Mouse (Mus musculus) heart, embryonic 10.5 days (tissue): ENCODE data around the gene Agpat3. TPM values are rescaled to one million over a fixed set of nuclear protein-coding genes. Genes with fewer than 3 reads are reported as not detected.

Experiments
- DNase-seq: peaks from one replicate; pipeline ENCODE4 v3.0.0-alpha.2; 2017; ENCODE audit warnings: low spot score
- H3K27ac ChIP-seq: fragments of 300-500 bp; sonication (generic); 2 replicates; pipeline ENCODE4 v1.5.1; 2016; ENCODE audit warnings: mild to moderate bottlenecking
- H3K27me3 ChIP-seq: fragments of 300-500 bp; sonication (generic); 2 replicates; pipeline ENCODE4 v1.6.1; 2016; ENCODE audit warnings: mild to moderate bottlenecking; ENCODE audit not compliant: poor library complexity, insufficient read depth, severe bottlenecking
- H3K36me3 ChIP-seq: fragments of 300-500 bp; sonication (generic); 2 replicates; pipeline ENCODE4 v1.6.1; 2016; ENCODE audit warnings: mild to moderate bottlenecking, moderate library complexity
- H3K4me1 ChIP-seq: fragments of 300-500 bp; sonication (generic); 2 replicates; pipeline ENCODE4 v1.6.1; 2016; ENCODE audit warnings: mild to moderate bottlenecking
- H3K4me3 ChIP-seq: fragments of 300-500 bp; sonication (generic); 2 replicates; pipeline ENCODE4 v1.5.1; 2016; ENCODE audit warnings: mild to moderate bottlenecking, moderate library complexity
- H3K9me3 ChIP-seq: fragments of 300-500 bp; sonication (generic); 2 replicates; pipeline ENCODE4 v1.6.1; 2016; ENCODE audit warnings: mild to moderate bottlenecking, moderate library complexity
- WGBS: fragments of 180-500 bp; shearing (Covaris S2); methylation state at CpG from one replicate; pipeline ENCODE4 v1.1.7; 2016; 5-methylcytosine and 5-hydroxymethylcytosine counted together
- polyA plus RNA-seq: library from polyadenylated mRNA; unstranded; fragments of >200 nt; fragmentation: Nextera tagmentation; extraction: Ambion mirVana; gene quantifications from 2 replicates; pipeline ENCODE4 v1.2.1, GENCODE M21; 2016

Gene Agpat3
- polyA plus RNA-seq, result 43.7 and 44.2 TPM in 2 replicates

DNA sequence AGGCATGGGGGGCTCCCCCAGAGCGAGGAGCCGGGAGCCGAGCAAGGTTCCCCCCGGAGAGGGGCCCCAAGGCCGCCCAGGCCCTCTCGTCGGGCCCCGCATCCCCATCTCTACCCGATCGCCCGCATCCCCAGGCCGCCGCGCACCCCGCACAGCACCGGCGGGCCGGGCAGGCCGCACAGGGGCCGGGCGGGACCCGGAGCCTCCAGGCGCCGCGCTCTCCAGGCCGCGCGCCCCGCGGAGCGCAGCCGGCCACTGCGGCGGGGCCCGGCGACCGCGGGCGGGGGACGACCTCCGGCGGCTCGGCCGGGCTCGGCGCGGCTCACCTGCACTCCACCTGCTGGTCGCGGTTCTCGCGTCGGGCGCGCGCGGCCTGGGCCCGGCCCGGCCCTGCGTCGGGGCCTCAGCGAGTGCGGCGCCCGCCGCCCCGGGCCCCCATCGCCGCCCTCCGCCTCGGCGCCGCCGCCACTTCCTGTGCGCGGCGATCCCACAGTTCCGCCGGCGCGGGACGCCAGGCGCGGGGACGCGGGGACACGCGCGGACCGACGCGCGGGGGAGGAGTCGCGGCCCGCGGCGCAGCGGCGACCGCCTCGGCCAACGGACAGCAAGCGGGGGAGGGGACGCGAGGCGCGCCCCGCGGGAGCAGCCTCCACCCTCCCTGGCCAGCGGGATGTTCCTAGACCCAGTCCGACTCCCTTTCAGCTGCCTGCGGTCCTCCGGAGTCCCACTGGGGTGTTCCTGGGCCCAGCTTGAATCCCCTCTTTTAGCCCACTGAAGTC is at the start of gene Agpat3:
Agpat3 (minus strand) TSS at position 603 of the 779 bp plus-strand sequence.
- Histone ChIP-seq H3K9me3 (no peaks in the 10 kb centered on the region), H3K4me3 (peak within 1 kb of the TSS; percentile 94), H3K27ac (peak within 1 kb of the TSS; percentile 95), H3K36me3 (no peaks in the 10 kb centered on the region), H3K4me1 (peaks cover 28% of the 10 kb centered on the region), H3K27me3 (peaks cover 11% of the 10 kb centered on the region)
- DNase-seq, result peak; percentile 86
- WGBS, result 4% methylated on average over 113 of the region's 113 CpGs

DNA sequence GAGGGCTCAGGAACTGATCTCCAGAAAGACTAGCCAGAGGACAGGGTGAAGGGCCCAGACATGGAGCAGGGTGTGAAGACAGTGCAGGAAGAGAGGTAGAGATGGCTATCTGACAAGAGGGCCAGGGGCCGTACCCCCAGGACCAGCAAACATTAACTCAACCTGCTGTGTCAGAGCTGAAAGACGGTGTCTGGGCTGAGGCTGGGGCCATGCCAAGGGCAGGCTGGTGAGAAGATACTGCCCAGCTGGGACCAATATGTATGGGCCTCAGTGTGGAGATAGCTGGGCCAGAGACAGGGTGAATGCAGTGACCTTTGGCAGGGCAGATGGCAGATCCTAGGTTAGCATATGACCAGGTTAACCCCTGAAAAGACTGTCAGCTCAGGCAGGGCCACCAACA is 48.8 kb upstream of the Agpat3 start:
- H3K27me3 ChIP-seq, result no peaks in the 10 kb centered on the region
- H3K4me3 ChIP-seq, result no peak overlapping the region
- no peak overlapping the region for H3K27ac ChIP-seq
- peaks cover 29% of the 10 kb centered on the region for H3K4me1 ChIP-seq
- no peaks in the 10 kb centered on the region for H3K9me3 ChIP-seq
- peaks cover 69% of the 10 kb centered on the region for H3K36me3 ChIP-seq
- DNase-seq, result no peak
- WGBS, result 79% methylated on average over 2 of the region's 2 CpGs

DNA sequence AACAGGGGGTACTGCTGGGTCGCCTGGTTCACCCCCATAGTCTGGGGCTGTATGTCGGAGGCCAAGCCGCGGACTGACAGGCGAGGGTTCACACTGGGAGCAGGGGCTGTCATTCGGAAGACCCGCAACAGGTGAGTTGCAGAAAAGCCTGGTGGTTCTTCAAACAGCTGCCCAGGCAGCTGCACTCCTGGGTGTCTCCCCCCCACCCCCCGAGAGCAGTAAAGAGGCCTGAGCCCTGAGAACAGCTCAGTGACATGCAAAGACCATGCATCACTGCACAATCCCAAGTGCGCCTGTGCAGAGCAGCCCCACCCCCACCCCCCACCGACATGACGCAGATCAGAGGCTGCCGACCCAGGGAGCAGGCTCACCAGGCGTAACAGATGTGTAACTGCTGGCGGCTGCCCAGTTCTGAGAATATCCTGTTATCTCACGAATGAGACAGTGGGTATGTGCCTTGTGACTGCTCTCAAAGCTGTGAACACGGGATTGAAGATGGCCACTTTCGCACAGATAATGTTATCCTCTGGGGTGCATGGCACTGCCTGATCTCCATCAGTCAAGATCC is 46.9 kb upstream of the Agpat3 start:
- peaks cover 31% of the 10 kb centered on the region for H3K4me1 ChIP-seq
- WGBS, result 36% methylated on average over 17 of the region's 17 CpGs
- DNase-seq, result peak; percentile 92
- H3K36me3 ChIP-seq, result peaks cover 51% of the 10 kb centered on the region
- H3K27me3 ChIP-seq, result peaks cover 9% of the 10 kb centered on the region
- no peaks in the 10 kb centered on the region for H3K9me3 ChIP-seq
- peak overlapping the region; percentile 78 for H3K27ac ChIP-seq
- peak overlapping the region; percentile 27 for H3K4me3 ChIP-seq

DNA sequence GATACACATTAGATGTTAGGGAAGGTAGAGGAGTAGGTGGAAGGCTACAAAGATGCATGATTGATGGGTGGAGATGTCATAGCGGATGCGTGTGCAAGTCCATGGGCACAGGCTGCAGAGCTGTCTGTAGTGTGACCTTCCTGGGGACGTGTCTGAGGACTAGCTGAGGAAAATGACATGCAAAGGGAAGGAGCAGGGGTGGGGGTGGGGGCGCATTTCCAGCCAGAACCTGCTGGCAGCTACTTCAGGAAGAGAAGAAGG is 44.3 kb upstream of the Agpat3 start:
- no peak overlapping the region for H3K27ac ChIP-seq
- no peaks in the 10 kb centered on the region for H3K9me3 ChIP-seq
- DNase-seq, result no peak
- no peak overlapping the region for H3K4me3 ChIP-seq
- H3K4me1 ChIP-seq, result peaks cover 36% of the 10 kb centered on the region
- WGBS, result 63% methylated on average over 4 of the region's 4 CpGs
- H3K27me3 ChIP-seq, result peaks cover 24% of the 10 kb centered on the region
- peaks cover 25% of the 10 kb centered on the region for H3K36me3 ChIP-seq

DNA sequence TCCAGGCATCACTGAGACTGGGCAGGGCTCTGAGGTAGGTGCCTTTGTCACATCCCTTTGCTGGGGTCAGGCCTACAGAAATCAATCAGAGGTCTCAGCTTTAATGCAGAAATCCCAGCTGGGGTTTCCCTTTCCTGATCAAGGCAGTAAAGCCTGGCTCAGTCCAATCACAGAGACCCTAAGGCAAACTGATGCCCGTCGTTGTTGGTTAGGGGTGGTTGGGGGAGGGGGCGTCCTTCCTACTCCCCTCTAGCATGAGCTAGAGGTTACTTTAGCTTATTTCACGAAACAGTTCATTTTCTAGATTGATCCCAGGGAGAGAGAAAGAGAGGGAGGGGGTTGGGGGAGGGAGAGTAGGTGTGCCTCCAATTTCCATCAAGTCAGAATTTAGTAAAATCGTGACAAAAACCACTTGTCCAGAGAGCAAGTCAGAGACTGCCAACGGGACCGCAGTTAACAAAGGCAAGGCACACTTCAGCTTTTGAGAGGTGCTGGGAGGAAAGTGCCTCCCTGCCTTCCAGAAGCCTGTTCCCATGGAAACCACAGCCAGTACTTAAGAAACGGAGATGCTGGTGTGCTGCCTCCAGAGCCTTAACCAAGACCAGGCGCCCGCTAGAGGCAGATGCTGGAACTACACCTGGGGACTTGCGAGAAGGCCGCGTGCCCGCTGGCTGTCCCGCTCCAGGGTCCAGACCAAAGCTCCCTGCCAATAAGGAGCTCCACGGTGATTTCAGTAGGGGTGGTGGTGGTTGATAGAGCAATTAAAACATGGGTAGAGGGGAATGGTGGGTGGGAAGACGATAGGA is 43.7 kb upstream of the Agpat3 start:
- Histone ChIP-seq H3K27me3 (peaks cover 29% of the 10 kb centered on the region), H3K27ac (no peak overlapping the region), H3K36me3 (peaks cover 20% of the 10 kb centered on the region), H3K9me3 (no peaks in the 10 kb centered on the region), H3K4me3 (no peak overlapping the region), H3K4me1 (peaks cover 36% of the 10 kb centered on the region)
- WGBS, result 14% methylated on average over 17 of the region's 17 CpGs
- DNase-seq, result peak; percentile 95

DNA sequence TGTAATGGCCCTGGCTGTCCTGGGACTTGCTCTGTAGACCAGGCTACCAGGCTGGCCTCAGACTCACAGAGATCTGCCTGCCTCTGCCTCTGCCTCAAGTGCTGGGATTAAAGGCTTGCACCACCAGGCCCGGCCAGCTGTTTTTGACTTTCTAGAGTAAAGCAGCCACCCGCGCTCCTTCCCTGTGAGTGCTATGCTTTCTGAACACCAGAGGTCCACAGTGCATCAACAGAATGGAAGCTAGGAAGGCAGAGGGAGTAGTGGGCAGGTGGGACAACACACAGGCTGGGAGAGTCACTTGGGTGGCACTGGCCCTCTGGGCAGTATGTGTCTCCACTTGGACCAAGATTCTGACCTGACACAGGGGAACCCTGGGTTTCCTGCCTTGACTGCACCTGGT is 43.1 kb upstream of the Agpat3 start:
- no peak overlapping the region for H3K27ac ChIP-seq
- 71% methylated on average over 3 of the region's 3 CpGs for WGBS

DNA sequence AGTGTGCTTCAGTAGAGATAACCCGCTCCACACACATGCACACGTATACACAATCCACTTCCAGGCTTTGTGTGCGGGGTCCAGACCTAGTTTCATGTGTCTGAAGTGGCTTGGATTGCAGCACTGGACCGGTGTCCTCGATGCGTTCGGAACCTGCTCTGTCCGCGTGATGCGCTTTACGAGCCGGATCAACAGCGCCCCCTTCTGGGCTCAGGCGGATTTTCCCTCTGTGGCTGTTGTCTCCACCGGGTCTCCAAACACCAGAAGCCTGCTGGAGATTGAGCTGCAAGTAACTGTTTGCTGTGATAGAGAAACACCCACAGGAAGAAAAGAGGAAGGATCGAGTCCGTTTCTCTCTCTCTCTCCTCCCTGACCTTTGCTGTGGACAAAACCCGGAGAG is 39.8 kb upstream of the Agpat3 start:
- H3K4me3 ChIP-seq, result peak overlapping the region; percentile 18; the same call in 1 of the 2 replicates
- H3K36me3 ChIP-seq, result no peaks in the 10 kb centered on the region
- WGBS, result 2% methylated on average over 18 of the region's 18 CpGs
- H3K27ac ChIP-seq, result no peak overlapping the region
- no peaks in the 10 kb centered on the region for H3K9me3 ChIP-seq
- H3K27me3 ChIP-seq, result peaks cover 55% of the 10 kb centered on the region
- peak; percentile 89 for DNase-seq
- H3K4me1 ChIP-seq, result peaks cover 12% of the 10 kb centered on the region; the same call in 1 of the 2 replicates

More for the DNA sequence above, 43.1 kb upstream of the Agpat3 start:
- Histone ChIP-seq H3K36me3 (peaks cover 13% of the 10 kb centered on the region), H3K4me3 (no peak overlapping the region), H3K4me1 (peaks cover 29% of the 10 kb centered on the region), H3K27me3 (peaks cover 36% of the 10 kb centered on the region), H3K9me3 (no peaks in the 10 kb centered on the region)
- peak; percentile 71 for DNase-seq

DNA sequence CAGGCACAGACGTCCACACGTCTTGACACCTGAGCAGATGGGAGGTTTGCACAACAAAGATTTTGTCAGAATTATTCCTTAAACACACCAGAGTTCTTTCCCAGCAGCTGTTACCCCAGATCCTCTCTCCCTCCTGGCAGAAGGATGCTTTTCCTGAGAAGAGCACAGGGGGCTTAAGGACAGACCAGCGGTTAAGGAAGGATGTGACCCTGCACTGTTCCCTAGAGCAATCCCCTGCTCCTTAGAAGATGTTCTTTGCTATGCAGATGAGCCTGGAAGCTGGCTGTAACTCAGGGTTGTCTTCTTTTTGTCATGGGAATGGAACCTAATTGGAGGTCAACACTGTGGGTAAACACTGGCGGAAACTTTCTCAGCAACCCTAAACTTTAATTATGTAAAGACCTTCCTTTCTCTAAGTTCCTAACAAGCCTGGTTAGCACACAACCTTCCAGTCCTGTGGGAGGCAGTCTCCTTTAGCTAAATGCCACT is 38.7 kb upstream of the Agpat3 start:
- H3K9me3 ChIP-seq, result no peaks in the 10 kb centered on the region
- DNase-seq, result no peak
- peaks cover 55% of the 10 kb centered on the region for H3K27me3 ChIP-seq
- no peaks in the 10 kb centered on the region for H3K36me3 ChIP-seq
- no peak overlapping the region for H3K27ac ChIP-seq
- H3K4me1 ChIP-seq, result peaks cover 8% of the 10 kb centered on the region; the same call in 1 of the 2 replicates
- H3K4me3 ChIP-seq, result no peak overlapping the region
- 21% methylated on average over 4 of the region's 4 CpGs for WGBS

DNA sequence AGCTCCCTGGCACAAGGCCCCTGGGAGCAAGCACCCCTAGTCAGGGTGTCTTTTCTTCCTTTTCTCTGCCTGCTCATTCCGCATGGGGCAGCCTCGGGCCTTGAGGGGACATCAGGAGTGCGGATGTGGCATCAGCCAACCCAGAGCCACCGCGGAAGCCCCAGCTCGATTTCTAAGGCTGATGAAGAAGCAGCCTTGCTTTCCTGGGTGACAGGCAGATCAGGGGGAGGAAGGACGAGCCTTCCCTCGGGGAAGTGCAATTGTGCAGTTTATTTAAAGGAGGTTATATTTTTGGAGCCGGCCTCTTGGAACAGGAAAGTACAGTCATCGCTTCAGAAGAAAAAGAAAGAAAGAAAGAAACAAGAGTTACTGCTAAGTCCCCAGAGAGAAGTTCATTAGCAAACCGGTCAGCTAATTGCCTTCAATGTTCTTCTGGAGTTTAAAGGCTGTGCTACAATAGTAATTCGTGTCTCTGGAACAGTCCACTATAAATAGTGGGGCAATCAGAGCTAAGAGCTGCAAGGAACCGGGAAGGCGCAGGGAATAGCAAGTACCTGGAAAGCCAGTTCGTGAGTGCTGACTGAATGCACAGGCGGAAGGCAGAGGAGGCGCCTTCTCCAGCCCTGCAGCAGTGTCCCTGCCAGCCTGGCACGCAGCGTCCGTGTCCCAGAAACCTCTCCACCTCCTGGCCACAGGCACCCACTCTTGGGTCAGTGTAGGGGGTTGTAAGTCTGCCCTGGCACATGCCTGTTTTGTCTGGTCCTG is 36.1 kb upstream of the Agpat3 start:
- peaks cover 46% of the 10 kb centered on the region for H3K27me3 ChIP-seq
- no peaks in the 10 kb centered on the region for H3K9me3 ChIP-seq
- 61% methylated on average over 20 of the region's 20 CpGs for WGBS
- no peaks in the 10 kb centered on the region for H3K36me3 ChIP-seq
- no peak for DNase-seq
- peaks cover 8% of the 10 kb centered on the region; the same call in 1 of the 2 replicates for H3K4me1 ChIP-seq
- H3K4me3 ChIP-seq, result no peak overlapping the region
- no peak overlapping the region for H3K27ac ChIP-seq

DNA sequence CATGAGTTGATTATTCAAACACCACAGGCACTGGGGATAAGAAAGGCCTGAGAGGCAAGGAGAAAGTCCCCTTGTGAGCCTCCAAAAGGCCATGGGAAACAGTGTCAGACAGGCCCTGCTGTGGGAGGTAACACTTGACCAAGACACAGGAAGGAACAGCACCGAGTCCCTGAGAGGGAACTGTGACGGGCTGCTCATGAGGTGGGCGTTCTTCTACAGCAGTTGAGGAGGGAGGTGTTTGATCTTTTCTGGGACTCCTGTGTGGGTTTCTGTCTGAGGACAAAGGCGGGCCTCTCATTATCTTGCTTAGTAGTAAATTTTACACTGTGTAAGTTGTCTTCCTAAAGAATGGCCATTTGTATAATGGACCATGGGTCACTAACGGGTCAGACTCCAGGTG is 33.2 kb upstream of the Agpat3 start:
- DNase-seq, result no peak
- no peaks in the 10 kb centered on the region for H3K9me3 ChIP-seq
- H3K27ac ChIP-seq, result no peak overlapping the region
- no peak overlapping the region for H3K4me3 ChIP-seq
- WGBS, result 62% methylated on average over 5 of the region's 5 CpGs
- H3K4me1 ChIP-seq, result no peaks in the 10 kb centered on the region
- no peaks in the 10 kb centered on the region for H3K36me3 ChIP-seq
- peaks cover 20% of the 10 kb centered on the region for H3K27me3 ChIP-seq

DNA sequence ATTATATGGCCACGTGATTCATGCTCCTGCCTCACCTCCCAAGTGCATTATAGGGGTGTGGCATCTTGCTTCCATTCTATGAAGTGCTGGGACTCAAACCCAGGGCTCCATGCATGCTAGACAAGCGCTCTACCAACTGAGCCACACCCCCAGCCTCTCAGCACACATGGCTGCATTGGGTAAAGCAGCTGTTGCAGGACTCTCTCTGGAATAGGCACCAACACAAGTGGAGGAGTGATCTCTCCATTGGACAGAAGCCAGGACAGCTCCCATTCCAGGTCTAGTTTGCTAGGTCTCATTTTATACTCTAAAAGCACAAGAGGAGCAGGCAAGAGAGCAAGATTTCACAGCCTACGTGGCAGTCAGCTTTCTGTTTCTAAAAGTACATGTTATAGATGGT is 31.3 kb upstream of the Agpat3 start:
- H3K27ac ChIP-seq, result no peak overlapping the region
- 0 out of 2 replicates have a peak, but pooled peaks cover under 1% of the 10 kb centered on the region for H3K27me3 ChIP-seq
- H3K4me1 ChIP-seq, result no peaks in the 10 kb centered on the region
- 71% methylated on average over 3 of the region's 3 CpGs for WGBS
- H3K36me3 ChIP-seq, result no peaks in the 10 kb centered on the region
- H3K9me3 ChIP-seq, result no peaks in the 10 kb centered on the region
- H3K4me3 ChIP-seq, result no peak overlapping the region
- DNase-seq, result no peak

DNA sequence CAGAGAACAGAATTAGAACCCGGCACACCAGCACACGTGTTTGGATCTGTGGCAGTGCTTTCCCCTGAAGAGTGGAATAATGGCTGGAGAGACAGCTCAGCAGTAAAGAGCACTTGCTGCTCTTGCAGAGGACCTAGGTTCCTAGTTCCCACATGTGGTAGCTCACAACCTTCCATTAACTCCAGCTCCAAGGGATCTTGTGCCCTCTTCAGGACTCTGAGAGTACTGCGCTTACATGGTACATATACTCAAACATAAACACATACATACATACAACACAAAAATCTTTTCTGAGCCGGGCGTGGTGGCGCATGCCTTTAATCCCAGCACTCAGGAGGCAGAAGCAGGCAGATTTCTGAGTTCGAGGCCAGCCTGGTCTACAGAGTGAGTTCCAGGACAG is 26.2 kb upstream of the Agpat3 start:
- Histone ChIP-seq H3K36me3 (no peaks in the 10 kb centered on the region), H3K4me1 (no peaks in the 10 kb centered on the region), H3K27me3 (no peaks in the 10 kb centered on the region), H3K9me3 (no peaks in the 10 kb centered on the region), H3K27ac (no peak overlapping the region), H3K4me3 (no peak overlapping the region)
- DNase-seq, result no peak
- WGBS, result 94% methylated on average over 7 of the region's 7 CpGs
